Mouse (Mus musculus): ENCODE data around the gene Dgcr8. TPM values are rescaled to one million over a fixed set of nuclear protein-coding genes. Genes with fewer than 3 reads are reported as not detected.

The Dgcr8 gene
- total and polyA plus RNA-seq, 3 experiments, result 8.7 to 13.2 (median 10.7) TPM

- TF ChIP-seq CTCF (IDR thresholded peaks at IDR 0.05), result no peak
- TF ChIP-seq EP300 (IDR thresholded peaks at IDR 0.05; ENCODE audit: insufficient read depth, low read depth, low read length), result no peak
- TF ChIP-seq POLR2A (IDR thresholded peaks at IDR 0.05; ENCODE audit: insufficient read depth, low read depth, low read length), result no peak
- peak overlapping the region; percentile 85; the same call in 1 of the 2 replicates for H3K27ac ChIP-seq
- H3K79me2 ChIP-seq (replicated peaks; ENCODE audit: control insufficient read depth, insufficient read depth, low read length), result peaks cover 4% of the 10 kb centered on the region
- DNase-seq, result no peak
- H3K36me3 ChIP-seq (ENCODE audit: control insufficient read depth, insufficient read depth, low read length), result no peaks in the 10 kb centered on the region
- intact Hi-C loops (cut with DNase I), result loop anchor here (10.0 kb wide), 1 partner anchor 306 kb away; the partner anchor contains the start of gene Slc25a1
- no peak overlapping the region for H3K9ac ChIP-seq (ENCODE audit: low read depth, low read length)
- no peaks in the 10 kb centered on the region for H3K27me3 ChIP-seq (ENCODE audit: control insufficient read depth, insufficient read depth, low read length)
- peaks cover 29% of the 10 kb centered on the region for H3K4me1 ChIP-seq (ENCODE audit: control insufficient read depth, insufficient read depth, low read length)
- H3K4me3 ChIP-seq, result no peak overlapping the region
- 65% methylated on average over 3 of the region's 3 CpGs for WGBS
These were observed 58.0 kb downstream of the Dgcr8 start for GRCm38 (mm10) chr16:18231047-18231446.

DNA sequence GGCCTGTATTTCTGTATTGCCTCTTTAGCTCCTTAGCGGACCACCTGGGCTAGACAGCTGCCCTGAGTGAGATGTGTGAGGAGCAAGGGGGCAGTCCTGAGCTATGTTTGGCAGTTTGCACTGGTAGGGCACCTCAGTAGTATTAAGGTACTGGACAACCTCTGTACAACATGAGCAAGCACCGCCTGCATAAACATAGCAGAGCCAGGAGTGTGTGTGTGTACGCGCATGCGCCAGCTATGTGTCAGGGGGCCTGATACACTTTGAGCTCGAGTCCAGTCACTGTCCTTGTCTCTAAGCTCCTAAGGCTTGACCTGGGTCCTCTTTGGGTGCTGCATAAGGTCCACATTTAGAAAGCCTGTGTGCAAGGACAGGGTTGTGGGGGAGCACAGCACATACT lies 58.4 kb downstream of the Dgcr8 start:
- peak overlapping the region; percentile 85 for H3K27ac ChIP-seq
- TF ChIP-seq POLR2A (IDR thresholded peaks at IDR 0.05; ENCODE audit: insufficient read depth, low read depth, low read length) (no peak; the same call in 1 of the 2 replicates), CTCF (IDR thresholded peaks at IDR 0.05) (no peak), EP300 (IDR thresholded peaks at IDR 0.05; ENCODE audit: insufficient read depth, low read depth, low read length) (0 out of 2 replicates have a peak, but pooled peaks have one; percentile 4)
- H3K4me1 ChIP-seq (ENCODE audit: control insufficient read depth, insufficient read depth, low read length), result peaks cover 29% of the 10 kb centered on the region
- H3K36me3 ChIP-seq (ENCODE audit: control insufficient read depth, insufficient read depth, low read length), result no peaks in the 10 kb centered on the region
- no peaks in the 10 kb centered on the region for H3K27me3 ChIP-seq (ENCODE audit: control insufficient read depth, insufficient read depth, low read length)
- H3K4me3 ChIP-seq, result no peak overlapping the region
- peaks cover 4% of the 10 kb centered on the region for H3K79me2 ChIP-seq (replicated peaks; ENCODE audit: control insufficient read depth, insufficient read depth, low read length)
- H3K9ac ChIP-seq (ENCODE audit: low read depth, low read length), result no peak overlapping the region
- intact Hi-C loops (cut with DNase I), result loop anchor here (10.0 kb wide), 1 partner anchor 306 kb away; the partner anchor contains the start of gene Slc25a1
- no peak for DNase-seq
- WGBS, result 62% methylated on average over 6 of the region's 6 CpGs

DNA sequence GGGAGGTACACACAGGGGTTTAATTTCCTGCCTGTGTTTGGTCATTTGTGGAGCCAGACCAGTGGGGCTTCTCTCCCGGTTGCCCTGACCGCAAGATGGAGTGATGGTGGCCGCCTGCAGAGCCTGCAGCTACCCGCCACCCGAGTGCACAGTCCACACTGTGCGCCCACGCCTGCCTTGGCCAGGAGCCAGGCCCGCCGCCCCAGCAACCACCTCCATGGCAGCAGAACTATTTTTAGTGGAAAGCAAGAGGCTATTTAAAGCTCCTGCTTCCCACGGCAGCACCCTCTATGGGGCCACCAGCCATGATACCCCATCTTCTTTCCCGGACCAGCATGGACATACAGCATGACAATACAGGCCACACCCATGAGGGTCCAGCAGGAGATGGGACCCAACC lies 59.4 kb downstream of the Dgcr8 start:
- H3K9ac ChIP-seq (ENCODE audit: low read depth, low read length), result peak overlapping the region; percentile 14
- peaks cover 29% of the 10 kb centered on the region for H3K4me1 ChIP-seq (ENCODE audit: control insufficient read depth, insufficient read depth, low read length)
- peak; percentile 65 to 76 for DNase-seq
- peak overlapping the region; percentile 85 for H3K27ac ChIP-seq
- no peaks in the 10 kb centered on the region for H3K27me3 ChIP-seq (ENCODE audit: control insufficient read depth, insufficient read depth, low read length)
- TF ChIP-seq POLR2A (IDR thresholded peaks at IDR 0.05; ENCODE audit: insufficient read depth, low read depth, low read length), result 0 out of 2 replicates have a peak, but pooled peaks have one; percentile 19
- TF ChIP-seq CTCF (IDR thresholded peaks at IDR 0.05), result no peak
- no peak overlapping the region; the same call in 1 of the 2 replicates for H3K4me3 ChIP-seq
- intact Hi-C loops (cut with DNase I), result loop anchor here (10.0 kb wide), 1 partner anchor 305 kb away; the partner anchor contains the start of gene Slc25a1
- peaks cover 4% of the 10 kb centered on the region for H3K79me2 ChIP-seq (replicated peaks; ENCODE audit: control insufficient read depth, insufficient read depth, low read length)
- no peaks in the 10 kb centered on the region for H3K36me3 ChIP-seq (ENCODE audit: control insufficient read depth, insufficient read depth, low read length)
- WGBS, result 16% methylated on average over 11 of the region's 11 CpGs

DNA sequence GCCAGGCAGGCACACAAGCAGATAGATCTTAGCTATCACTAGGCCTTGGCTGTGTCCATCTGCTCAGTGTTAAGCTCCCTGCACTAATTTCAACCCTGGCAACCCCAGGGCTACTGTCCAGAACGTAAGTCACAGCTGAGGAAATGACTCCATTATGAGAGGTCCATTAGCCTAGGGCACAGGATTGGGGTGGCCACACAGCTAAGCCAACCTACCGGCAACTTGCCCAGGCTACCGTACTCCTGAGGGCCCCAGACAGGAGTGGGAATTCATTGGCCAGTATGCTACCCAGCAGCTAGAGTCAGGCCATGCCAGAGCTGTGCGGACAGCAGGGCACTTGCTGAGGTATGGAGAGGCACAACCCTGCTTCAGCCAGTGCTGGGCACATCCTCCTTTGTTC lies 60.2 kb downstream of the Dgcr8 start:
- peak in 1 of 2 experiments; percentile 33 for DNase-seq
- Histone ChIP-seq H3K27ac (peak overlapping the region; percentile 85), H3K27me3 (ENCODE audit: control insufficient read depth, insufficient read depth, low read length) (no peaks in the 10 kb centered on the region), H3K4me1 (ENCODE audit: control insufficient read depth, insufficient read depth, low read length) (peaks cover 27% of the 10 kb centered on the region), H3K9ac (ENCODE audit: low read depth, low read length) (peak overlapping the region; percentile 21; the same call in 1 of the 2 replicates), H3K4me3 (no peak overlapping the region), H3K79me2 (replicated peaks; ENCODE audit: control insufficient read depth, insufficient read depth, low read length) (peaks cover 4% of the 10 kb centered on the region), H3K36me3 (ENCODE audit: control insufficient read depth, insufficient read depth, low read length) (no peaks in the 10 kb centered on the region)
- 61% methylated on average over 4 of the region's 4 CpGs for WGBS
- TF ChIP-seq CTCF (IDR thresholded peaks at IDR 0.05) (no peak), POLR2A (IDR thresholded peaks at IDR 0.05; ENCODE audit: insufficient read depth, low read depth, low read length) (no peak), EP300 (IDR thresholded peaks at IDR 0.05; ENCODE audit: insufficient read depth, low read depth, low read length) (no peak)
- intact Hi-C loops (cut with DNase I), result no loop called here

GRCm38 (mm10) chr16:18227897-18228422 lies 61.1 kb downstream of the Dgcr8 start:
- no peak overlapping the region for H3K4me3 ChIP-seq
- H3K36me3 ChIP-seq (ENCODE audit: control insufficient read depth, insufficient read depth, low read length), result no peaks in the 10 kb centered on the region
- H3K79me2 ChIP-seq (replicated peaks; ENCODE audit: control insufficient read depth, insufficient read depth, low read length), result peaks cover 4% of the 10 kb centered on the region
- TF ChIP-seq POLR2A (IDR thresholded peaks at IDR 0.05; ENCODE audit: insufficient read depth, low read depth, low read length) (no peak), CTCF (IDR thresholded peaks at IDR 0.05) (no peak), EP300 (IDR thresholded peaks at IDR 0.05; ENCODE audit: insufficient read depth, low read depth, low read length) (no peak)
- no peak overlapping the region for H3K9ac ChIP-seq (ENCODE audit: low read depth, low read length)
- no peak overlapping the region for H3K27ac ChIP-seq
- peaks cover 24% of the 10 kb centered on the region for H3K4me1 ChIP-seq (ENCODE audit: control insufficient read depth, insufficient read depth, low read length)
- no peaks in the 10 kb centered on the region for H3K27me3 ChIP-seq (ENCODE audit: control insufficient read depth, insufficient read depth, low read length)
- intact Hi-C loops (cut with DNase I), result no loop called here
- 93% methylated on average over 20 of the region's 20 CpGs for WGBS
- DNase-seq, result no peak

DNA sequence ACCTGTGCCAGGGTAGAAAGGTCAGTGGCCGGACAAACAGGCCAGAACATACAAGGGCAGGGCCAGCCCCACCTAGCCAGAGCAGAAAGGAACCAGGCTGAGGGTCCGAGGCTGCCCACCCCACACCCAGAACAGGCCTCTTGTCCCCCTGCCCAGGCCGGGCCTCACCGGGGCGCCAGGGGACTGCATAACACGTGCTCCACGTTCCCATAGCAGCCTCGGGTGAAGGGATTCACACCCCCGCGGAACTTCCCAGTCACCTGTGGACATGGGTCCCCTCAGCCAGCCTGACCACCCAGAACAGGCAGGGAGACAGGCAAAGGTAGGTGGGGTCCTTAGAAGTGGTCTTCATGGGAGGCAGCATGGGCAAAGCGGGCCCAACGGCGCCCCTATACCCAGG lies 61.9 kb downstream of the Dgcr8 start:
- H3K4me3 ChIP-seq, result no peak overlapping the region
- H3K4me1 ChIP-seq (ENCODE audit: control insufficient read depth, insufficient read depth, low read length), result peaks cover 24% of the 10 kb centered on the region
- H3K27ac ChIP-seq, result no peak overlapping the region
- no peak for TF ChIP-seq CTCF (IDR thresholded peaks at IDR 0.05)
- TF ChIP-seq POLR2A (IDR thresholded peaks at IDR 0.05; ENCODE audit: insufficient read depth, low read depth, low read length), result no peak
- no peak for TF ChIP-seq EP300 (IDR thresholded peaks at IDR 0.05; ENCODE audit: insufficient read depth, low read depth, low read length)
- no peak overlapping the region for H3K9ac ChIP-seq (ENCODE audit: low read depth, low read length)
- H3K79me2 ChIP-seq (replicated peaks; ENCODE audit: control insufficient read depth, insufficient read depth, low read length), result peaks cover 4% of the 10 kb centered on the region
- no peaks in the 10 kb centered on the region for H3K27me3 ChIP-seq (ENCODE audit: control insufficient read depth, insufficient read depth, low read length)
- DNase-seq, result no peak
- intact Hi-C loops (cut with DNase I), result no loop called here
- 90% methylated on average over 13 of the region's 13 CpGs for WGBS
- no peaks in the 10 kb centered on the region for H3K36me3 ChIP-seq (ENCODE audit: control insufficient read depth, insufficient read depth, low read length)
